Mouse (Mus musculus) forebrain, embryonic 16.5 days (tissue): ENCODE measurements around the gene Trim63. TPM values are rescaled to one million over a fixed set of nuclear protein-coding genes. Genes with fewer than 3 reads are reported as not detected.

Source experiments
- ATAC-seq: fragments of 200-750 bp; cut with Nextera tagmentation; 2 replicates; pipeline ENCODE4 v1.8.0; 2017; ENCODE audit warnings: mild to moderate bottlenecking, moderate library complexity
- H3K27ac ChIP-seq: fragments of 300-500 bp; sonication (generic); 2 replicates; pipeline ENCODE4 v1.5.1; 2014; ENCODE audit warnings: low read length, control low read depth
- H3K27me3 ChIP-seq: fragments of 300-500 bp; sonication (generic); replicated peaks from 2 replicates; pipeline ENCODE4 v1.6.1; 2014; ENCODE audit warnings: low read length; ENCODE audit not compliant: control insufficient read depth, insufficient read depth
- H3K36me3 ChIP-seq: fragments of 300-500 bp; sonication (generic); 2 replicates; pipeline ENCODE4 v1.6.1; 2014; ENCODE audit not compliant: control insufficient read depth, insufficient read depth
- H3K4me1 ChIP-seq: fragments of 300-500 bp; sonication (generic); replicated peaks from 2 replicates; pipeline ENCODE4 v1.6.1; 2014; ENCODE audit warnings: low read length; ENCODE audit not compliant: control insufficient read depth, insufficient read depth
- H3K4me2 ChIP-seq: fragments of 300-500 bp; sonication (generic); 2 replicates; pipeline ENCODE4 v1.6.1; 2014; ENCODE audit warnings: mild to moderate bottlenecking, low read length, control low read depth
- H3K4me3 ChIP-seq: fragments of 300-500 bp; sonication (generic); replicated peaks from 2 replicates; pipeline ENCODE4 v1.5.1; 2014; ENCODE audit warnings: mild to moderate bottlenecking, low read length, control low read depth
- H3K9ac ChIP-seq: fragments of 300-500 bp; sonication (generic); replicated peaks from 2 replicates; pipeline ENCODE4 v1.6.1; 2014; ENCODE audit warnings: low read depth, low read length, control low read depth
- H3K9me3 ChIP-seq: fragments of 300-500 bp; sonication (generic); 2 replicates; pipeline ENCODE4 v1.6.1; 2016; ENCODE audit warnings: low read length; ENCODE audit not compliant: control insufficient read depth
- WGBS: fragments of 180-500 bp; shearing (Covaris S2); extraction: QIAGEN DNeasy Blood & Tissue Kit; methylation state at CpG from one replicate; pipeline ENCODE4 v1.1.7; 2014; 5-methylcytosine and 5-hydroxymethylcytosine counted together
- polyA plus RNA-seq: library from polyadenylated mRNA; unstranded; fragments of >200 nt; fragmentation: Nextera tagmentation; extraction: Ambion mirVana; gene quantifications from 2 replicates; pipeline ENCODE4 v1.2.1, GENCODE M21; 2015

Trim63 gene
- polyA plus RNA-seq, 1 experiment from 2014 or later: 0.15 TPM

- Histone ChIP-seq H3K27me3 (no peaks in the 10 kb centered on the region), H3K9me3 (0 out of 2 replicates have a peak, but pooled peaks cover 3% of the 10 kb centered on the region), H3K9ac (no peak overlapping the region), H3K4me3 (no peak overlapping the region), H3K27ac (no peak overlapping the region), H3K36me3 (no peaks in the 10 kb centered on the region), H3K4me1 (no peaks in the 10 kb centered on the region), H3K4me2 (no peak overlapping the region)
- WGBS: 97% methylated on average over 4 of the region's 4 CpGs
- ATAC-seq: no peak
Observed at GRCm38 (mm10) chr4:134296523-134296922, 18.4 kb upstream of the Trim63 start.

- Histone ChIP-seq H3K4me1 (no peaks in the 10 kb centered on the region), H3K36me3 (no peaks in the 10 kb centered on the region), H3K9me3 (0 out of 2 replicates have a peak, but pooled peaks cover 3% of the 10 kb centered on the region), H3K4me2 (no peak overlapping the region), H3K9ac (no peak overlapping the region), H3K4me3 (no peak overlapping the region), H3K27me3 (no peaks in the 10 kb centered on the region), H3K27ac (no peak overlapping the region)
- no peak for ATAC-seq
- WGBS: 92% methylated on average over 8 of the region's 8 CpGs
Observed at GRCm38 (mm10) chr4:134297369-134297768, 17.6 kb upstream of the Trim63 start.

GRCm38 (mm10) chr4:134298626-134299497 is 16.1 kb upstream of the Trim63 start:
- no peak overlapping the region for H3K27ac ChIP-seq
- no peaks in the 10 kb centered on the region for H3K4me1 ChIP-seq
- H3K4me2 ChIP-seq: no peak overlapping the region
- no peak overlapping the region for H3K4me3 ChIP-seq
- 0 out of 2 replicates have a peak, but pooled peaks cover 3% of the 10 kb centered on the region for H3K9me3 ChIP-seq
- no peaks in the 10 kb centered on the region for H3K27me3 ChIP-seq
- no peak overlapping the region for H3K9ac ChIP-seq
- H3K36me3 ChIP-seq: no peaks in the 10 kb centered on the region
- WGBS: 76% methylated on average over 19 of the region's 19 CpGs
- no peak for ATAC-seq

GRCm38 (mm10) chr4:134299498-134299810 is 15.5 kb upstream of the Trim63 start:
- H3K9me3 ChIP-seq: 0 out of 2 replicates have a peak, but pooled peaks cover 3% of the 10 kb centered on the region
- WGBS: 58% methylated on average over 4 of the region's 4 CpGs
- ATAC-seq: no peak
- no peak overlapping the region for H3K27ac ChIP-seq
- H3K27me3 ChIP-seq: no peaks in the 10 kb centered on the region
- no peak overlapping the region for H3K9ac ChIP-seq
- H3K4me2 ChIP-seq: no peak overlapping the region
- H3K36me3 ChIP-seq: no peaks in the 10 kb centered on the region
- H3K4me3 ChIP-seq: no peak overlapping the region
- H3K4me1 ChIP-seq: no peaks in the 10 kb centered on the region

- no peaks in the 10 kb centered on the region for H3K27me3 ChIP-seq
- H3K4me1 ChIP-seq: no peaks in the 10 kb centered on the region
- ATAC-seq: no peak
- 0 out of 2 replicates have a peak, but pooled peaks cover 3% of the 10 kb centered on the region for H3K9me3 ChIP-seq
- H3K4me2 ChIP-seq: no peak overlapping the region
- no peak overlapping the region for H3K27ac ChIP-seq
- no peak overlapping the region for H3K9ac ChIP-seq
- no peaks in the 10 kb centered on the region for H3K36me3 ChIP-seq
- 82% methylated on average over 9 of the region's 9 CpGs for WGBS
- no peak overlapping the region for H3K4me3 ChIP-seq
Observed at GRCm38 (mm10) chr4:134300316-134300715, 14.6 kb upstream of the Trim63 start.

GRCm38 (mm10) chr4:134302084-134302483 is 12.8 kb upstream of the Trim63 start:
- H3K27me3 ChIP-seq: no peaks in the 10 kb centered on the region
- 85% methylated on average over 5 of the region's 5 CpGs for WGBS
- H3K4me2 ChIP-seq: no peak overlapping the region
- H3K27ac ChIP-seq: no peak overlapping the region
- no peaks in the 10 kb centered on the region; the same call in 1 of the 2 replicates for H3K4me1 ChIP-seq
- no peaks in the 10 kb centered on the region for H3K36me3 ChIP-seq
- no peak for ATAC-seq
- no peak overlapping the region for H3K9ac ChIP-seq
- no peak overlapping the region for H3K4me3 ChIP-seq
- H3K9me3 ChIP-seq: no peaks in the 10 kb centered on the region

- 76% methylated on average over 2 of the region's 2 CpGs for WGBS
- Histone ChIP-seq H3K4me3 (no peak overlapping the region), H3K9me3 (no peaks in the 10 kb centered on the region), H3K4me1 (peaks cover 7% of the 10 kb centered on the region), H3K36me3 (no peaks in the 10 kb centered on the region), H3K27ac (no peak overlapping the region; the same call in 1 of the 2 replicates), H3K27me3 (no peaks in the 10 kb centered on the region), H3K4me2 (no peak overlapping the region; the same call in 1 of the 2 replicates), H3K9ac (no peak overlapping the region)
- ATAC-seq: no peak
Observed at GRCm38 (mm10) chr4:134306963-134307362, 8.0 kb upstream of the Trim63 start.

- Histone ChIP-seq H3K4me1 (peaks cover 7% of the 10 kb centered on the region), H3K9ac (no peak overlapping the region), H3K4me2 (peak overlapping the region; percentile 35), H3K4me3 (no peak overlapping the region; the same call in 1 of the 2 replicates), H3K27ac (peak overlapping the region; percentile 33; the same call in 1 of the 2 replicates), H3K9me3 (no peaks in the 10 kb centered on the region), H3K27me3 (no peaks in the 10 kb centered on the region), H3K36me3 (no peaks in the 10 kb centered on the region)
- 14% methylated on average over 12 of the region's 12 CpGs for WGBS
- ATAC-seq: peak; percentile 67
Observed at GRCm38 (mm10) chr4:134307367-134308072, 7.4 kb upstream of the Trim63 start.

GRCm38 (mm10) chr4:134310106-134310505 is 4.8 kb upstream of the Trim63 start:
- H3K9me3 ChIP-seq: 0 out of 2 replicates have a peak, but pooled peaks cover 3% of the 10 kb centered on the region
- 92% methylated on average over 7 of the region's 7 CpGs for WGBS
- no peak for ATAC-seq
- no peak overlapping the region for H3K27ac ChIP-seq
- no peaks in the 10 kb centered on the region for H3K36me3 ChIP-seq
- no peak overlapping the region for H3K4me2 ChIP-seq
- peaks cover 7% of the 10 kb centered on the region for H3K4me1 ChIP-seq
- no peaks in the 10 kb centered on the region for H3K27me3 ChIP-seq
- H3K9ac ChIP-seq: no peak overlapping the region
- no peak overlapping the region for H3K4me3 ChIP-seq
